ENCODE assay signal across 16 mouse cellular contexts in genomic region chr12:13461558-13462153, GRCm38 (mm10).
DNase-seq lines count a peak whose midpoint lies in the region; ATAC-seq lines count a peak whose summit lies in the region.
"Had no signal": no experiment of that assay in that cellular context is flagged by ENCODE, and none has a peak within 500 bp of the region (broad histone marks: within the 10 kb centered on the region; RNA-seq: fewer than 3 reads in every experiment).

No protein-coding gene starts in this region.

- H3K9ac ChIP-seq in neural tube, embryonic 14.5 days (replicated peaks; ENCODE audit: low read depth, low read length): no peak overlapping the region
- no peak overlapping the region for H3K9ac ChIP-seq in hindbrain, embryonic 15.5 days
- H3K9ac ChIP-seq: embryonic facial prominence, embryonic 13.5 days; liver, postnatal 0 days had no signal

- H3K9me3 ChIP-seq in neural tube, embryonic 14.5 days (ENCODE audit: control insufficient read depth, low read length): no peaks in the 10 kb centered on the region
- no peaks in the 10 kb centered on the region for H3K9me3 ChIP-seq in hindbrain, embryonic 15.5 days
- H3K9me3 ChIP-seq: embryonic facial prominence, embryonic 13.5 days; forebrain, embryonic 10.5 days; heart, embryonic 10.5 days had no signal

- no peak for DNase-seq in frontal cortex, postnatal 25 days (ENCODE audit: low spot score in 2 of 2)
- no peak for DNase-seq in neural tube, embryonic 10.5 days (ENCODE audit: extremely low spot score, low spot score)
- DNase-seq in thymus, adult 18-20 months: no peak
- DNase-seq in layer of hippocampus, postnatal 36 days: no peak
- DNase-seq: cerebellum, postnatal 36 days; gastrocnemius, postnatal 25 days; heart, postnatal 36 days; kidney, adult 8-10 months; liver, postnatal 0 days; lung, postnatal 36 days had no signal

- H3K27me3 ChIP-seq in neural tube, embryonic 14.5 days (ENCODE audit: control insufficient read depth, insufficient read depth, low read length): no peaks in the 10 kb centered on the region
- H3K27me3 ChIP-seq in hindbrain, embryonic 15.5 days: no peaks in the 10 kb centered on the region
- H3K27me3 ChIP-seq: embryonic facial prominence, embryonic 13.5 days had no signal

- H3K4me2 ChIP-seq in neural tube, embryonic 14.5 days (ENCODE audit: low read depth, low read length): no peak overlapping the region
- H3K4me2 ChIP-seq in hindbrain, embryonic 15.5 days: no peak overlapping the region
- H3K4me2 ChIP-seq: embryonic facial prominence, embryonic 13.5 days had no signal

- H3K27ac ChIP-seq in neural tube, embryonic 14.5 days (ENCODE audit: low read depth, low read length): no peak overlapping the region
- peak overlapping the region; percentile 15; the same call in 1 of the 2 replicates for H3K27ac ChIP-seq in hindbrain, embryonic 15.5 days (replicated peaks)
- H3K27ac ChIP-seq: embryonic facial prominence, embryonic 13.5 days; forebrain, embryonic 10.5 days; heart, embryonic 10.5 days had no signal

- WGBS in neural tube, embryonic 14.5 days: 66% methylated on average over 9 of the region's 9 CpGs
- 51% methylated on average over 9 of the region's 9 CpGs for WGBS in hindbrain, embryonic 15.5 days

- H3K36me3 ChIP-seq in neural tube, embryonic 14.5 days (ENCODE audit: control insufficient read depth, insufficient read depth, low read length): no peaks in the 10 kb centered on the region
- no peaks in the 10 kb centered on the region; the same call in 1 of the 2 replicates for H3K36me3 ChIP-seq in hindbrain, embryonic 15.5 days
- H3K36me3 ChIP-seq: embryonic facial prominence, embryonic 13.5 days; forebrain, embryonic 10.5 days; heart, embryonic 10.5 days had no signal

- H3K4me3 ChIP-seq in neural tube, embryonic 14.5 days (ENCODE audit: low read depth, low read length): no peak overlapping the region
- no peak overlapping the region for H3K4me3 ChIP-seq in hindbrain, embryonic 15.5 days
- H3K4me3 ChIP-seq: embryonic facial prominence, embryonic 13.5 days; forebrain, embryonic 10.5 days; heart, embryonic 10.5 days had no signal

- peak; percentile 48 for ATAC-seq in frontal cortex, adult (ENCODE audit: low TSS enrichment)
- peak; percentile 39; the same call in 1 of the 2 replicates for ATAC-seq in neural tube, embryonic 14.5 days (ENCODE audit: low read depth)
- no peak for ATAC-seq in hindbrain, embryonic 15.5 days (ENCODE audit: low FRiP score, low read depth)
- ATAC-seq: liver, postnatal 0 days had no signal

- H3K4me1 ChIP-seq in neural tube, embryonic 14.5 days (ENCODE audit: control insufficient read depth, insufficient read depth, low read length): no peaks in the 10 kb centered on the region
- peaks cover 11% of the 10 kb centered on the region for H3K4me1 ChIP-seq in hindbrain, embryonic 15.5 days (replicated peaks)
- H3K4me1 ChIP-seq: forebrain, embryonic 10.5 days had no signal
